Mouse (Mus musculus) heart, adult 11 months (tissue): ENCODE results near the gene Dync1li2.

ENCODE experiments used
- DNase-seq: peaks from one replicate; pipeline ENCODE4 v3.0.0; 2022

Dync1li2 gene

GRCm38 (mm10) chr8:104442299-104443124, at the start of gene Dync1li2:
Dync1li2 (minus strand) TSS chr8:104443047.
- DNase-seq, result peak; percentile 99

GRCm38 (mm10) chr8:104479091-104479490, 36.2 kb upstream of the Dync1li2 start:
- DNase-seq, result no peak

GRCm38 (mm10) chr8:104472465-104472864, 29.6 kb upstream of the Dync1li2 start:
- DNase-seq, result no peak

- DNase-seq, result no peak
Observed at GRCm38 (mm10) chr8:104467463-104467862, 24.6 kb upstream of the Dync1li2 start.

GRCm38 (mm10) chr8:104452177-104452576, 9.3 kb upstream of the Dync1li2 start:
- DNase-seq, result no peak

- no peak for DNase-seq
Observed at GRCm38 (mm10) chr8:104448796-104449195, 5.9 kb upstream of the Dync1li2 start.

- no peak for DNase-seq
Observed at GRCm38 (mm10) chr8:104446016-104446415, 3.2 kb upstream of the Dync1li2 start.

- DNase-seq, result peak; percentile 56
Observed at GRCm38 (mm10) chr8:104445248-104445647, 2.4 kb upstream of the Dync1li2 start.

- peak; percentile 71 for DNase-seq
Observed at GRCm38 (mm10) chr8:104443125-104443679, 355 bp upstream of the Dync1li2 start.

- no peak for DNase-seq
Observed at GRCm38 (mm10) chr8:104441613-104442012, 1.2 kb downstream of the Dync1li2 start.

GRCm38 (mm10) chr8:104439461-104439860, 3.4 kb downstream of the Dync1li2 start:
- peak; percentile 68 for DNase-seq

GRCm38 (mm10) chr8:104437494-104438135, 5.2 kb downstream of the Dync1li2 start:
- DNase-seq, result peak; percentile 72

- peak; percentile 85 for DNase-seq
Observed at GRCm38 (mm10) chr8:104436591-104436990, 6.3 kb downstream of the Dync1li2 start.

GRCm38 (mm10) chr8:104436038-104436437, 6.8 kb downstream of the Dync1li2 start:
- peak; percentile 99 for DNase-seq

- DNase-seq, result peak; percentile 89
Observed at GRCm38 (mm10) chr8:104434826-104435354, 8.0 kb downstream of the Dync1li2 start.

- DNase-seq, result peak; percentile 89
Observed at GRCm38 (mm10) chr8:104434275-104434674, 8.6 kb downstream of the Dync1li2 start.

- peak; percentile 56 for DNase-seq
Observed at GRCm38 (mm10) chr8:104433191-104433842, 9.5 kb downstream of the Dync1li2 start.

- peak; percentile 79 for DNase-seq
Observed at GRCm38 (mm10) chr8:104432656-104433055, 10.2 kb downstream of the Dync1li2 start.

- DNase-seq, result peak; percentile 65
Observed at GRCm38 (mm10) chr8:104430230-104430629, 12.6 kb downstream of the Dync1li2 start.

- DNase-seq, result peak; percentile 71
Observed at GRCm38 (mm10) chr8:104427703-104428102, 15.1 kb downstream of the Dync1li2 start.

GRCm38 (mm10) chr8:104422313-104422712, 20.5 kb downstream of the Dync1li2 start:
- DNase-seq, result no peak

- no peak for DNase-seq
Observed at GRCm38 (mm10) chr8:104416022-104416421, 26.8 kb downstream of the Dync1li2 start.

GRCm38 (mm10) chr8:104414204-104414603, 28.6 kb downstream of the Dync1li2 start:
- no peak for DNase-seq
